Mouse (Mus musculus) liver, embryonic 14.5 days (tissue): ENCODE data around the gene Fgd3. TPM values are rescaled to one million over a fixed set of nuclear protein-coding genes. Genes with fewer than 3 reads are reported as not detected.

Source experiments
- ATAC-seq: fragments of 200-750 bp; cut with Nextera tagmentation; 2 replicates; pipeline ENCODE4 v1.8.0; 2017; ENCODE audit warnings: moderate number of reproducible peaks, mild to moderate bottlenecking, moderate library complexity; ENCODE audit not compliant: insufficient read depth
- DNase-seq, 3 experiments: peaks; one replicate each; pipeline ENCODE4 v3.0.0-alpha.2; 2012 to 2013; ENCODE audit warnings: low read depth in 3 of 3, low spot score in 3 of 3
- H3K27ac ChIP-seq: fragments of 300-500 bp; sonication (generic); 2 replicates; pipeline ENCODE4 v1.5.1; 2014; ENCODE audit warnings: moderate library complexity, mild to moderate bottlenecking, control low read depth, inconsistent platforms
- H3K27me3 ChIP-seq: fragments of 300-500 bp; sonication (generic); 2 replicates; pipeline ENCODE4 v1.6.1; 2014; ENCODE audit warnings: mild to moderate bottlenecking, low read length, moderate library complexity; ENCODE audit not compliant: control insufficient read depth, insufficient read depth
- H3K36me3 ChIP-seq: fragments of 300-500 bp; sonication (generic); replicated peaks from 2 replicates; pipeline ENCODE4 v1.6.1; 2014; ENCODE audit warnings: low read depth; ENCODE audit not compliant: control insufficient read depth, insufficient read depth
- H3K4me1 ChIP-seq, 2 experiments: fragments of 200-500 bp in 1 of 2; fragments of 300-500 bp in 1 of 2; sonication (generic) in 1 of 2; replicated peaks; 2 replicates each; pipeline ENCODE4 v1.6.1; 2012 to 2014; ENCODE audit warnings: antibody characterized with exemption in 1 of 2, inconsistent platforms in 1 of 2, low read length in 1 of 2; ENCODE audit not compliant: control insufficient read depth in 2 of 2, insufficient read depth in 2 of 2
- H3K4me2 ChIP-seq: fragments of 300-500 bp; sonication (generic); 2 replicates; pipeline ENCODE4 v1.6.1; 2014; ENCODE audit warnings: low read depth, mild to moderate bottlenecking, control low read depth, moderate library complexity
- H3K4me3 ChIP-seq, 2 experiments: fragments of 200-500 bp in 1 of 2; fragments of 300-500 bp in 1 of 2; sonication (generic) in 1 of 2; 2 replicates each; pipeline ENCODE4 v1.5.1; 2012 to 2014; ENCODE audit warnings: low read depth in 2 of 2, low read length in 2 of 2, mild to moderate bottlenecking in 2 of 2, control low read depth in 1 of 2, inconsistent platforms in 1 of 2, moderate library complexity in 1 of 2; ENCODE audit not compliant: insufficient read depth in 1 of 2
- H3K9ac ChIP-seq: fragments of 300-500 bp; sonication (generic); replicated peaks from 2 replicates; pipeline ENCODE4 v1.6.1; 2014; ENCODE audit warnings: mild to moderate bottlenecking, control low read depth, moderate library complexity
- H3K9me3 ChIP-seq: fragments of 300-500 bp; sonication (generic); 2 replicates; pipeline ENCODE4 v1.6.1; 2016; ENCODE audit warnings: low read length, mixed read lengths; ENCODE audit not compliant: control insufficient read depth
- CTCF ChIP-seq: IDR thresholded peaks from 2 replicates; pipeline ENCODE4 v1.5.1; 2016; ENCODE audit warnings: antibody characterized with exemption, low read depth, control low read depth
- EP300 ChIP-seq: IDR thresholded peaks from 2 replicates; pipeline ENCODE4 v1.6.1; 2016; ENCODE audit warnings: antibody characterized with exemption, low read depth
- WGBS: fragments of 180-500 bp; shearing (Covaris S2); extraction: QIAGEN DNeasy Blood & Tissue Kit; methylation state at CpG from one replicate; pipeline ENCODE4 v1.1.7; 2014; ENCODE audit not compliant: insufficient replicate concordance; 5-methylcytosine and 5-hydroxymethylcytosine counted together
- polyA plus RNA-seq, 2 experiments: library from polyadenylated mRNA; depleted of rRNA in 1 of 2; stranded (reverse) in 1 of 2; unstranded in 1 of 2; fragments of >200 nt; fragmentation: Nextera tagmentation in 1 of 2; extraction: Ambion mirVana in 1 of 2; gene quantifications; 2 replicates each; pipeline versions ENCODE4 v1.2.1 to v1.2.3; 2012 to 2014

Gene Fgd3
- polyA plus RNA-seq, 2 experiments = 0.11 to 0.64 TPM

DNA sequence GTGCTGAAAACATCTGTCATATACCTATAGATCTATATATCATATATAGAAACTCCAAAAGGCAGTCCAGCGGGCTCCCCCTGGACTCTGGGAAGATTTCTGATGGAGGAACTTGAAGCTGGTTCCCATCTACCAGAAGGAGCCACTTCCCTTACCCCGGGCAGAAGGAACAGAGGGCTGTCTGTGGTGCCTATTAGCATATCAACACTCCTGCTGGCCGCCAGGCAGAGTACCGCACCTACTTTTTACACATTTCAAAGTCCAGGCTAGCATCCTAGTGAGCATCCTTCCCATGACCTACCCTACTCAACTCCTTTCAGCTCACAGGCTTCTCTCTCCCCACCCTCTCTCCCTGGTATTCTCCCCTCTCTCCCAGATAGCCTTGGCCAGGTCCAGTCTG is 94.5 kb downstream of the Fgd3 start:
- no peaks in the 10 kb centered on the region for H3K4me1 ChIP-seq
- DNase-seq = no peak
- no peak for ATAC-seq
- no peak overlapping the region for H3K27ac ChIP-seq
- no peaks in the 10 kb centered on the region for H3K36me3 ChIP-seq
- H3K27me3 ChIP-seq = no peaks in the 10 kb centered on the region
- WGBS = 44% methylated on average over 4 of the region's 4 CpGs
- TF ChIP-seq EP300 = no peak
- no peak for TF ChIP-seq CTCF
- no peaks in the 10 kb centered on the region for H3K9me3 ChIP-seq
- H3K9ac ChIP-seq = no peak overlapping the region
- no peak overlapping the region for H3K4me2 ChIP-seq
- no peak overlapping the region for H3K4me3 ChIP-seq

DNA sequence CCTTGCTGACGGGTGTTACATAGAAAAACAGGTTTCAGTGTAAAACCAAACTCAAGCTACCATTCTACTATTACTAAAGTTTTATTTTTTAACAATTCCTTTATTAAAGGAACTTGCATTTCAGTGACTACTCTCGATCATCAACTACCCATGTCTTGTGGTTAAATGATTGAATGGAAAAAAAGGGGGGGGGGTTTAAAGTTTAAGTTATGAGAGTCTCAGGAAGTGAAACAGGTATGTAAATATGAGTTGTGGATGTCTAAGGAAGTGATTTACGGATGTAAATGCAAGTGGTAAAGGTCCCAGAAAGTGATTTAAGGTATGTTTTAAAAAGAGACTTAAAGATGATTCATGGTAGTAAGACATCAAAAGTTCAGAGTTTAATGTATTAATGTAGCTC is 95.0 kb downstream of the Fgd3 start:
- Histone ChIP-seq H3K4me3 (no peak overlapping the region), H3K4me1 (no peaks in the 10 kb centered on the region), H3K9ac (no peak overlapping the region), H3K4me2 (no peak overlapping the region), H3K27me3 (no peaks in the 10 kb centered on the region), H3K27ac (no peak overlapping the region), H3K9me3 (no peaks in the 10 kb centered on the region), H3K36me3 (no peaks in the 10 kb centered on the region)
- ATAC-seq = no peak
- no peak for TF ChIP-seq CTCF
- TF ChIP-seq EP300 = no peak
- 55% methylated on average over 3 of the region's 3 CpGs for WGBS
- DNase-seq = no peak

DNA sequence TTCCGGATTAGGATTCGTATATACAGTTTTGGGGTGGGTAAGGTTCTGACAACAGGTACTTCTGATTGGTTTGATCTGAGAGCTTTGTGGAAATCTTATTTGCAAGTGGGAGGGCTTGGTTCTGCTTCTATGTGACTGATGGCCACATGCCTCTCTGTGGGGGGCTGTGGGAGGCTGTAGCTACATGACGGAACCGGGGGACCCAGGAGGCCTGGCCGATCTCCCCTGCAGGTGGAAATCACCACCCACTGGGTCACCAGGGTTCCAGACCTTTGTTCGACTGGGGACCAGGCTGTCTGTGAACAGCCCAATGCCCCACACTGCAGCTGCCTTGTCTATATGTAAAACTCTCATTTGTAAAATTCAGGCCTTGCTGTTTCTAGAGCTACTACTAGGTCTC is 95.4 kb downstream of the Fgd3 start:
- 48% methylated on average over 6 of the region's 6 CpGs for WGBS
- no peaks in the 10 kb centered on the region for H3K9me3 ChIP-seq
- no peak overlapping the region for H3K4me2 ChIP-seq
- no peak overlapping the region for H3K27ac ChIP-seq
- H3K4me1 ChIP-seq = no peaks in the 10 kb centered on the region
- no peak for ATAC-seq
- H3K27me3 ChIP-seq = no peaks in the 10 kb centered on the region
- H3K9ac ChIP-seq = no peak overlapping the region
- no peak for DNase-seq
- no peak overlapping the region for H3K4me3 ChIP-seq
- TF ChIP-seq EP300 (no peak), CTCF (no peak)
- H3K36me3 ChIP-seq = no peaks in the 10 kb centered on the region

DNA sequence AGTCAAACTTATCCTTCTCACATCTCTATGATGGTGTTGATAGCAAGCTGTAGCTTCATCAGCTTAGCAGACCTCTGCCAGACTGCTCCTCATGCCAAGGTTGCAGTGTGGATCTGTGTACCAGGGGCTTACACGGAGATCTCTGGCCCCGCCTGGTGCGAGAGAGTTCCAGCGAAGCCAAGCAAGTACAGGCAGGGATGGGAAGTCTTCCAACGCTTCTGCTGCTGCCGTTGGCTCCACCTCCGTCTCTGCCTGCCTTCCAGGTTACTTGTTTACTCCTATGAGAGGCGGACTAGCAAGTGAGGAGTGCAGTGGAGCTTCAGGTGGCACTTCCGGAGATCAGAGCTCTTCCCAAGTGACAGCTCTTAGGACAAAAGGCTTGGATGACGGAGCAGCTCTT is 95.8 kb downstream of the Fgd3 start:
- Histone ChIP-seq H3K4me2 (no peak overlapping the region), H3K27ac (no peak overlapping the region), H3K4me1 (no peaks in the 10 kb centered on the region), H3K9me3 (no peaks in the 10 kb centered on the region), H3K4me3 (no peak overlapping the region), H3K9ac (no peak overlapping the region), H3K36me3 (no peaks in the 10 kb centered on the region), H3K27me3 (no peaks in the 10 kb centered on the region)
- ATAC-seq (no peak), DNase-seq (no peak)
- 36% methylated on average over 10 of the region's 10 CpGs for WGBS
- TF ChIP-seq EP300 (no peak), CTCF (no peak)

DNA sequence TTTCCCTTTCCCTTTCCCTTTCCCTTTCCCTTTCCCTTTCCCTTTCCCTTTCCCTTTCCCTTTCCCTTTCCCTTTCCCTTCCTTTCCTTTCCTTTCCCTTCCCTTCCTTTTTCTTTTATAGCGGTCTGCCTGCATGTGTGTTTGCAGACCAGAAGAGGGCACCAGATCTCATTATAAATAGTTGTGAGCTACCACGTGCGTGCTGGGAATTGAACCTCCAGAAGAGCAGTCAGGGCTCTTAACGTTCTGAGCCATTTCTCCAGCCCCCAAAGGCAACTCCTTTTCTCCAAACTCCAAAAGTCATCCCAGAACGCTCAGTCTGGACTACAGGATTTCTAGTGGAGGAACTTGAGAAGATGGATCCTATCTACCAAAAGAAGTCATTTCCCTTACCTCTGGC is 99.2 kb downstream of the Fgd3 start:
- H3K36me3 ChIP-seq = no peaks in the 10 kb centered on the region
- no peaks in the 10 kb centered on the region for H3K27me3 ChIP-seq
- H3K9ac ChIP-seq = no peak overlapping the region
- TF ChIP-seq EP300 (no peak), CTCF (peak; percentile 33; the same call in 1 of the 2 replicates)
- no peak overlapping the region for H3K4me2 ChIP-seq
- 32% methylated on average over 5 of the region's 5 CpGs for WGBS
- H3K9me3 ChIP-seq = no peaks in the 10 kb centered on the region
- no peak overlapping the region for H3K27ac ChIP-seq
- ATAC-seq (no peak), DNase-seq (no peak)
- no peak overlapping the region for H3K4me3 ChIP-seq
- H3K4me1 ChIP-seq = peaks cover 4 to 9% of the 10 kb centered on the region in 2 experiments; a peak in 3 of 4 replicates
